Mouse (Mus musculus) cerebellum, adult 11-12 months (tissue): ENCODE data around the gene Ugt1a10.
"Not testable (repeated sequence)": the region's sequence is repeated elsewhere in the genome, so short reads cannot be mapped to it uniquely, and the experiment has no call there.

Experiments used
- DNase-seq: peaks from one replicate; pipeline ENCODE4 v3.0.0; 2022

Ugt1a10 gene

DNA sequence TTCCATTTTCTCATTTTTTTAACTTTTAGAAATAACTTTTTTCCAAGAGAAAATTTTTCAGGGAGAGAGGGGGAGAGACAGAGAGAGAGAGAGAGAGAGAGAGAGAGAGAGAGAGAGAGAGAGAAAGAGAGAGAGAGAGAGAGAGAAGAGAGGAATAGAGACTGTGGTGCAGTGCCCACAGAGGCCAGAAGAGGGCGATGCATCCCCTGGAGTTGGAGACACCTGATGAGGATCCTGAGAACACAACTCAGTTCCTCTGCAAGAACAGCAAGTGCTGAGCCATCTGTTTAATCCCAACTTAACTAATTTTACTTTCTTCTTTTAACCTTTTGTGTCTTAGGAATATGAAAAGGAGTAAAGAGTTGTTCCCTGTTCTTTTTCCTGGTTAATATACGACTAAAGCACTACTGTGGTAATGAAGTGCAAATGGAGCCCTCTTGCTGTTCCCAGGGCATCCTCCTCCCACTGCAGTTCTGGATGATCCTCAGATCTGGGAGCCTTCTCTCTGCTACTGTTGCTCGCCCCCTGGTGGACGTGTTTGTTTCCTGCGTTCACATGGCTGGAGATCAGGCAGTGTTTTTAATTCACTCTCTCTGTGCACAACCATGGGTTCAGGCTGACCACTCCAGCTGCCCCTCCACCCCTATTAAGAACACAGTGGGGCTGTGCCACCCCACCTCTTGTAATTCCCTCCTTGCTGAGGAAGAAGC is 88.9 kb downstream of the Ugt1a10 start:
- peak; percentile 14 for DNase-seq

GRCm38 (mm10) chr1:88145278-88145677 is 90.1 kb downstream of the Ugt1a10 start:
- DNase-seq, result not testable (repeated sequence)

GRCm38 (mm10) chr1:88150133-88150532 is 94.9 kb downstream of the Ugt1a10 start:
- DNase-seq, result not testable (repeated sequence)

GRCm38 (mm10) chr1:88158430-88158829 is 103.2 kb downstream of the Ugt1a10 start:
- DNase-seq, result no peak

GRCm38 (mm10) chr1:88165711-88166110 is 110.5 kb downstream of the Ugt1a10 start, which contains the start of gene Ugt1a5:
Gene Ugt1a5 (plus strand): TSS chr1:88166012.
- DNase-seq, result no peak

DNA sequence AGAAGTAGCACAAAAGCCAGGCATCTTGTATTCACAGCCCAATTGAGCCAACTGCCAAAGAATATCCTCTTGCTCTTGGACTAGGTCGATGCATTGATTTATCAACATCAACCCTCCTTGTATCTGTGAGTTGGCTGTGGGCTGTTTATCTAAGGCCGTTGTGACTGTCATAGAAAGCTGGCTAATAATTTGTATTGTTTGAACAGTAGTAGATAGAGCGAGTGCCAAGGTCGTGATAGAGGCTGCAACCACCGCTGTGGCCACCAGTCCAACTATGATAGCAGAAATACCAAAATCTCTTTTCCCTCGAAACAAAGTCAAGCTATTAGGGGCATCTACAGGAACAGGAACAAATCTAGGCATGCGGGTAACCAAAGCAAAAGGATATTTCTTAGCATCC is 117.0 kb downstream of the Ugt1a10 start:
- DNase-seq, result not testable (repeated sequence)

DNA sequence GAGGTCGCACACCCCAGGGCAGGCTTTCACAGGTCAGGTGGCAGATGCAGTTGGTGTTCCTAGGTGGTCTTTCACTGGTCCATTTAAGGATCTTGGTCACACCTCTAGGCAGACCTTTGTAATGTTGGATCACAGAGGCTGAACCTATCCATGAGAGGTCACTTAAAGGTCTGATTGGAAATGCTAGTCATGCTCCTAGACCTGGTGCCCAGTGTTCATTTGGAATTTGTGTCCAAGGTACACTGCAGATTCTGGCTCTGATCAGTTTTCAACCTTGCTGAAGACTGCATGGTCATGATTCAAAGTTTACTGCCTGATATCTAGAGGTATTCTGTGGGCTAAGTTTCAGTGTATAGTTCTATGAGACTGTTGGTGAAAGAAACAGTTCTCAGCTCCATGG is 124.5 kb downstream of the Ugt1a10 start:
- DNase-seq, result no peak

DNA sequence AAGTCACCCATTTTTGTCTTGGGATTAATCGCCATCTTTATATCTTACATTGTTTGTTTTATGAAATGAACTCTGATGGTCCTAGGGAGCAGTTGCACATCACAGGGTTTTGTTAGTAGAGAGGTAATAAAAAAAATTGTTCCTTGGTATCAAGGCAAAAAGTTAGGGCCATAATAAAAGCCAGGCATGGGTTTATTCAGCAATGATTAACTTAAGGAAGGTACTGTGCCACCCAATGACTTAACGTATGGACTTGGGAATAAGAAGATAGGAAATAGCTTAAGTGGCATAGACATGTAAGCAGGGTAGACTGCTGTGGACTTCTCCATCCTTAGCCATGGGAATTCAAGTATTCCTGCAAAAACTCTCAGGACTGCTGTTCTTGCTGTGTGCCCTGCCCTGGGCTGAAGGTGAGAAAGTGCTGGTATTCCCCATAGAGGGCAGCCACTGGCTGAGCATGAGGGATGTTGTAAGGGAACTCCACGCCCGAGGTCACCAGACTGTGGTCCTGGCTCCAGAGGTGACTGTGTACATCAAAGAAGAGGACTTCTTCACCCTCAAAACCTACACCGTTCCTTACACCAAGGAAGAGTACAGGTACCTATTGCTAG is 131.2 kb downstream of the Ugt1a10 start:
- DNase-seq, result no peak

DNA sequence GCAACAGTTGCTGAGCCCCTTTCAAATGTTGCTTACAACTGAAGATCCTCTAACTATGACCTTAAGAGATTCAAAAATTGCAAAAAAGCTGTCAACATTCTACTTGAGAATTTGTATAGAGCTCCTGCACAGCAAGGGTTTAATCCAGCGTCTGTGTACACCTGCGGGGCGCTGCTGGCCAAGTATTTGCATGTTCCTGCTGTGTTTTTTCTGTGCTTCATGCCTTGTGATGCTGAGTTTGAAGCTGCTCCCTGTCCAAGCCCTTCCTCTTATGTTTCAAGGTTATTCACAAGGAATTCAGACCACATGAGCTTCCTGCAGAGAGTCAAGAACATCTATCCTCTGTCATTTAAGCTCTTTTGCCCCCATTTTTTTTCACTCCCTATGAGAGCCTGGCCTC is 136.9 kb downstream of the Ugt1a10 start:
- no peak for DNase-seq

DNA sequence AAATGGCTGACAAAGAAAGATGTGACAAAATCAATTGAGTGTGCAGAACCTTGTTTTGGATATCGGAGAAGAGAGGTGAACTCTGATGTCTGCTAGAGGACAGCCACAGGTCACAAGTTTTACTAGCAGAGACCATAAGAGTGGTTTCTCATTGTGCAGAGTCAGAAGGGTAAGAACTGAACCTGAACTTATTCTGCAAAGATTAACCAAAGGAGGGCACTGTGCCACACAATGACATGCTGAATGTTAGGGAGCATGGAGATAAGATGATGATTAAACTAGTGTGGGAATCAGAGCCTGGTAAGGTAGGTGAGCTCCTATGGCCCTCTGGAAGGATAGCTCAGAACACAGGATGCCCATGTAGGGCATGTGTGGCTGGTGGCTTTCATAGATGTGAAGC is 140.5 kb downstream of the Ugt1a10 start:
- DNase-seq, result no peak

GRCm38 (mm10) chr1:88197443-88197842 is 142.3 kb downstream of the Ugt1a10 start:
- no peak for DNase-seq

- DNase-seq, result peak; percentile 57
These were observed 144.8 kb downstream of the Ugt1a10 start for GRCm38 (mm10) chr1:88199996-88200395.

DNA sequence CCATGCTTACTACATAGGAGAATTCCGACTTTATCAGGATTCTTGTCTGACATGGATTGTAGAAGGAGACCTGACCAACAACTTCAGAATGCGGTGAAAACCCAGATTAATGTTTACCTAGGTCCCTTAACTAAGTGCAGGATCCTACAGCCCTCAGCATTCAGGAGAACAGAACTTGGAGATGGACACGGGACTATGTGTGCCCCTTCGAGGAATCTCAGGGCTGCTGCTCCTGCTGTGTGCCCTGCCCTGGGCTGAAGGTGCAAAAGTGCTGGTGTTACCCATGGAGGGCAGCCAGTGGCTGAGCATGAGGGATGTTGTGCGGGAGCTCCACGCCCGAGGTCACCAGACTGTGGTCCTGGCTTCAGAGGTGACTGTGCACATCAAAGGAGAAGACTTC is 145.3 kb downstream of the Ugt1a10 start, which contains the start of gene Ugt1a2:
Ugt1a2 (plus strand) TSS at position 146 of the 400 bp plus-strand sequence.
- no peak for DNase-seq

- DNase-seq, result peak; percentile 88
These were observed 150.2 kb downstream of the Ugt1a10 start, which contains the start of gene Dnajb3 for GRCm38 (mm10) chr1:88205294-88205922. Gene Dnajb3 (minus strand): TSS chr1:88205782.

DNA sequence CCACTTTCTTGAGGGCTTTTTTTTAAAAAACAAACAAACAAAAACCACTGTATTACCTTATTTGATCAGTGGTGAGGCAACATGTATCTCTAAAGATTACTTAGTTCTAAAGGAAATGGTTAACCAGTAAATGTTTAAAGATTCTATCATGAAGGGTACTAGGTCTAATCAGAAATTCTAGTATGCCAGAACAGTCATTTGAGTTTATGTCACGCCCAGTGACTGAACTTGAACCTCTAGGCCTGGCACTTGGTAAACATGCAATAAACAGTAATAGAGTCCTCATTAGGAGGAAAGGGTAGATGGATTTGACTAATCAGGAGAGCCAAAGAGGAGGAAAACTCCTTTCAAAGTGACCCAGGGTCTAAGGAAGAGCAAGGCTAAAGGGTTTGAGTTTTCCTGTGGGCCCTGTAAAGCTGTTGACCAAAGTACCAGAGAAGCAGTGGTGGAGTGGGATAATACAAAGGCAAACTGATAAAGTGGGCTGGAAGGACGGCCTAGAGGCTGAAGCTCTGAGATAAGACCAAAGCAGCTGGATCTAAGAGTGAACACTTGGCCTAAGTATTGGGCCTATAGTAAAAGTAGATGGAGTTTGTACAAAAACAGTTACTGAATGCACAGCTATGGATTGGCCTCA is 151.8 kb downstream of the Ugt1a10 start:
- DNase-seq, result no peak

- DNase-seq, result no peak
These were observed 156.6 kb downstream of the Ugt1a10 start, which contains the start of gene Ugt1a1 for GRCm38 (mm10) chr1:88211812-88212211. Gene Ugt1a1 (plus strand): TSS chr1:88211959.

DNA sequence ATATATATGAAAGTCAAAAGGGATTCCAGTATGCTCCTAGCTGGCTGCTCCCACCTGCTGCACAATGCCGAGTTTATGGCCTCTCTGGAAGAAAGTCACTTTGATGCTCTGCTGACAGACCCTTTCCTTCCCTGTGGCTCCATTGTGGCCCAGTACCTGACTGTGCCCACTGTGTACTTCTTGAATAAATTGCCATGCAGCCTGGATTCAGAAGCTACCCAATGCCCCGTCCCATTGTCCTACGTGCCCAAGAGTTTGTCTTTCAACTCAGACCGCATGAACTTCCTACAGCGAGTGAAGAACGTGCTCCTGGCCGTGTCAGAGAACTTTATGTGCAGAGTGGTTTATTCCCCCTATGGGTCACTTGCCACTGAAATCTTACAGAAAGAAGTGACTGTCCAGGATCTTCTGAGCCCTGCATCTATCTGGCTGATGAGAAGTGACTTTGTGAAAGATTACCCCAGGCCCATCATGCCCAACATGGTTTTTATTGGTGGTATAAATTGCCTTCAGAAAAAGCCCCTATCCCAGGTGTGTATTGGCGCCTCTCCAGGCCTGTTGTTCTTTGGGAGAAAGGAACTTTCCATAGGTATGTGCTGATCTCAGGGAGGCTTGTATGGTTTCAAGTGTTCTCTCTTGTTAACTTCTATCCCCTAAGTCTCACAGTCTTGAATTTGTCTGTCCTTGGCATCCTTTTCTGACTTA is 157.3 kb downstream of the Ugt1a10 start:
- DNase-seq, result no peak

DNA sequence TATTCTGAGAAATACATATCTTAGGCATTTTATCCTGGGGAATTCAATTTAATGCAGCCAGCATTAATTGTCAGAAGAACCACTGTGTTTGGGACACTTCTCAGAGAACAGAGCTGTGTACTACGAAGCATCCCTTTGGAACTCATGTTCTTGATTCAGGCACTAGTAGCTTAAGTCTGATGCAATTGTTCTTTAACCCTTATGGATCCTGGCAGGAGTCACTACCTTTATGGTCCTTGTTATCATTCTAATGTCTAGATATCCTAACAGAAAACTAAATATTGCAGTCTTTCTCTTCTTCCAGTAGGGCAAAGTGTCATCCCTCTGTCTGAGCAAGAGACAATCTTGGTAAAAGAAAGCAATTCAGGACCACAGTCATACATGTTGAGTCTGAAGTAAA is 157.9 kb downstream of the Ugt1a10 start:
- DNase-seq, result no peak

DNA sequence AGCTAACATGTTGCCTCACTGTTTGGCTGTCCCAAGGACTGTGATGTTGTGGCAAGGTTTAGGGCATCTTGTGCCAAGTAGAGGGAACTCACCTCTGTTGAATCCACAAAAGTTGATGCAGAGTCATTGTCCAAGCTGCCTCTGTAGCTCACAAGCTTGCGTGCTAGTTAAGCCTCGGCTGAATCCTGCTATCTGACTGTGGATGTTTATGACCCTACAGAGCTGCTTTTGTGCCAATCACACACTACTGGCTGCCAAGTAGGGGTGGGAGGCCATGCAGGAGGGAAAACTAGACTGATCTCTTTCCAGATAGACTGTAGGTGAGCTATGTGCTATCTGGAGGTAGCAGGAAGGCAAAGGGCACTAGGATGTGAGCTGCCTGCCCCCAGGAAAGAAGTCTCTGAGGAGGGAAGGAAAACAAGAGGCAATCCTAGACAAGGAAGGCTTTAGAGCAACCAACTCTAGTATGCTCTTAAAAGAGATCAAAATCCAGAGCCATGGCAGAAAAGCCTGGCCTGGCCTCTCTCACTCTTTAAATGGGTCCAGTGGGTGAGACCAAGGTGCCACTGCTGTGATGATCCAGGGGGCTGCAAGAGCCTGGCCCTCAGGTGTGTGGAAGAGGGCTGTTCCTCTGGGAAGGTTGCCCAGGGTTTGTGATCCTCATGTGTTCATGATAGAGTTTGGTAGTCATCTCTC is 158.7 kb downstream of the Ugt1a10 start:
- DNase-seq, result no peak

DNA sequence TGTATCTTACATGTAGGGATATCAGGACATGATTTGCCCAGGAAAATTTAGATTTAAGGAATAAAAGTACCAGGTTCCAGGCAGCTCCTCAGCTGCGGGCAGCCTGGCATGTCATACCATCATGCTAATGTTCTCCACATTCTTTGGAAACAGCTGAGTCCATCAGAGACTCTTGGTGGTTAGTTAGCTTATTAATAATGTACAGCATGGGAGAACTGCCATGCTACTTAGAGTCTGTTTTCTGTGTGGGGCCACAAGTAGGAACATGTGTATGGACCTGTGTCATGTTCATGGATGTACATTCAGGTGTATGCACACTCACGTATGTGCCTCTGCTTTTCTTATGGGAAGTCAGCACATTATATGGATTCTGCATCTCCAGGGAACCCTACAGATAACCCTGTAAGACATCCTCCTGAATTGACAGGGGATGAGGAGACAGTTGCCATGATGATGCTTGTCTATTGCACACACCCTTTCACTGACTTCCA is 159.3 kb downstream of the Ugt1a10 start:
- no peak for DNase-seq

- no peak for DNase-seq
These were observed 160.5 kb downstream of the Ugt1a10 start for GRCm38 (mm10) chr1:88215466-88216380.
